Mouse (Mus musculus) neural tube, embryonic 14.5 days (tissue): ENCODE measurements around the gene Bag6. TPM values are rescaled to one million over a fixed set of nuclear protein-coding genes. Genes with fewer than 3 reads are reported as not detected.
A peak's percentile ranks its signal among the peaks of the same experiment; 100 is the strongest.

Experiments used
- ATAC-seq: fragments of 200-750 bp; cut with Nextera tagmentation; 2 replicates; pipeline ENCODE4 v1.8.0; 2017; ENCODE audit warnings: low read depth, mild to moderate bottlenecking, moderate TSS enrichment, moderate library complexity
- H3K27ac ChIP-seq: fragments of 300-500 bp; sonication (generic); 2 replicates; pipeline ENCODE4 v1.5.1; 2014; ENCODE audit warnings: low read depth, mild to moderate bottlenecking, control low read depth, low read length, moderate library complexity, mixed read lengths
- H3K27me3 ChIP-seq: fragments of 300-500 bp; sonication (generic); 2 replicates; pipeline ENCODE4 v1.6.1; 2014; ENCODE audit warnings: low read length; ENCODE audit not compliant: control insufficient read depth, insufficient read depth
- H3K36me3 ChIP-seq: fragments of 300-500 bp; sonication (generic); 2 replicates; pipeline ENCODE4 v1.6.1; 2014; ENCODE audit warnings: low read length, mixed read lengths; ENCODE audit not compliant: control insufficient read depth, insufficient read depth
- H3K4me1 ChIP-seq: fragments of 300-500 bp; sonication (generic); 2 replicates; pipeline ENCODE4 v1.6.1; 2014; ENCODE audit warnings: low read length; ENCODE audit not compliant: control insufficient read depth, insufficient read depth
- H3K4me2 ChIP-seq: fragments of 300-500 bp; sonication (generic); 2 replicates; pipeline ENCODE4 v1.6.1; 2014; ENCODE audit warnings: mild to moderate bottlenecking, low read depth, low read length, control low read depth
- H3K4me3 ChIP-seq: fragments of 300-500 bp; sonication (generic); 2 replicates; pipeline ENCODE4 v1.5.1; 2014; ENCODE audit warnings: low read depth, low read length, control low read depth, mixed read lengths
- H3K9ac ChIP-seq: fragments of 300-500 bp; sonication (generic); replicated peaks from 2 replicates; pipeline ENCODE4 v1.6.1; 2014; ENCODE audit warnings: low read depth, mild to moderate bottlenecking, control low read depth, low read length, mixed read lengths
- H3K9me3 ChIP-seq: fragments of 300-500 bp; sonication (generic); 2 replicates; pipeline ENCODE4 v1.6.1; 2016; ENCODE audit warnings: low read length; ENCODE audit not compliant: control insufficient read depth
- WGBS: fragments of 180-500 bp; shearing (Covaris S2); extraction: QIAGEN DNeasy Blood & Tissue Kit; methylation state at CpG from one replicate; pipeline ENCODE4 v1.1.7; 2014; 5-methylcytosine and 5-hydroxymethylcytosine counted together
- microRNA-seq: library from miRNA; unstranded; fragments of <30 nt; microRNA quantifications from one replicate; pipeline ENCODE4, GENCODE M21; 2016
- polyA plus RNA-seq: library from polyadenylated mRNA; unstranded; fragments of >200 nt; fragmentation: Nextera tagmentation; extraction: Ambion mirVana; gene quantifications from 2 replicates; pipeline ENCODE4 v1.2.1, GENCODE M21; 2014

Bag6 gene
- polyA plus RNA-seq, 1 experiment from 2014 or later, result 102 TPM

DNA sequence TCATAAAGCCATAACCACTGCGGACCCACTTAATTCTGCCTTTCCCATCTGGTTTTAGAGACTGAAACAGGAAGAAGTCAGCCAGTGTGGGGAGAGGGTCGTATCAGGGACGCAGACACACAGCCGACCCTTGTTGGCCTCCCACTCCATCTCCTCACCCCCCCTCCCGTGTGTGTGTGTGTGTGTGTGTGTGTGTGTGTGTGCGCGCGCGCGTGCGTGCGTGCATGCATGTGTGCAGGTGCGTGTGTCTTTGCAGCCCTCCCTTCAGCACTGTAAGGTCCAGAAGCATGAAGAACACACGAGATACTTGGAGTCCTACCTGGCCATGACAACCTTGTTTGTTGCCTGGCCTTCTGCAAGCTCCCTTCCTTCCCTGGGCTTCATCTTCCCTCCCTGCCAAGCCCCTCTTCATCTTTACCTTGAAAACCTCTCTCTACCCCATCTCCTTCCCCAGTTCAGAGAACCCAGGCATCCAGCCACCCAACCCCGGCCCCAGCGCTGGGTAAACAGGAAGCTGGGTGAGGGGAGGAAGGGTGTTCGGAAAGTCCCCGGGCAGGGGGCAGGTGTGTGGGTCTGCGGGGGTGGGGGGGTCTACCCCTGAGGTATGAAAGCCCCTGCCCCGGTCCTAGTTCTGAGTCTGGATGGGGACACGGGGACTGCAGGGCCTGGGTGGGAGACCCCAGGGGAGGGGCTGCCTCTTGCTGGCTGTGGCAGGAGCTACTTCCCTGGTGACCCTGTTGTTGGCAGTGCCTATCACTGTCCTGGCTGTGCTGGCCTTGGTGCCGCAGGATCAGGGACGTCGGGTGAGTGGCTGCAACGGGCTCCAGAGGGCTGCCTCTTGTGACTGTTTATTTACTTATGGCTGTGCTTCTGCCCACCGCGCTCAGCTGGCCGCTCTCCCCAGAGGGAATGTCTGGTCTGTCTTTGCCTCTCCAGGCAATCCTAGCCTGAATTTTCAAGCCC lies 59.2 kb downstream of the Bag6 start, which contains the start of gene Ltb:
Gene Ltb (plus strand): TSS at position 559 of the 963 bp plus-strand sequence.
- Histone ChIP-seq H3K9me3 (no peaks in the 10 kb centered on the region), H3K27me3 (peaks cover 25% of the 10 kb centered on the region), H3K4me2 (peak within 1 kb of the TSS; percentile 55; the same call in 1 of the 2 replicates), H3K4me3 (no peak within 1 kb of the TSS), H3K9ac (no peak within 1 kb of the TSS), H3K27ac (no peak within 1 kb of the TSS), H3K36me3 (no peaks in the 10 kb centered on the region), H3K4me1 (peaks cover 4% of the 10 kb centered on the region; the same call in 1 of the 2 replicates)
- ATAC-seq, result no peak
- 76% methylated on average over 28 of the region's 28 CpGs for WGBS

DNA sequence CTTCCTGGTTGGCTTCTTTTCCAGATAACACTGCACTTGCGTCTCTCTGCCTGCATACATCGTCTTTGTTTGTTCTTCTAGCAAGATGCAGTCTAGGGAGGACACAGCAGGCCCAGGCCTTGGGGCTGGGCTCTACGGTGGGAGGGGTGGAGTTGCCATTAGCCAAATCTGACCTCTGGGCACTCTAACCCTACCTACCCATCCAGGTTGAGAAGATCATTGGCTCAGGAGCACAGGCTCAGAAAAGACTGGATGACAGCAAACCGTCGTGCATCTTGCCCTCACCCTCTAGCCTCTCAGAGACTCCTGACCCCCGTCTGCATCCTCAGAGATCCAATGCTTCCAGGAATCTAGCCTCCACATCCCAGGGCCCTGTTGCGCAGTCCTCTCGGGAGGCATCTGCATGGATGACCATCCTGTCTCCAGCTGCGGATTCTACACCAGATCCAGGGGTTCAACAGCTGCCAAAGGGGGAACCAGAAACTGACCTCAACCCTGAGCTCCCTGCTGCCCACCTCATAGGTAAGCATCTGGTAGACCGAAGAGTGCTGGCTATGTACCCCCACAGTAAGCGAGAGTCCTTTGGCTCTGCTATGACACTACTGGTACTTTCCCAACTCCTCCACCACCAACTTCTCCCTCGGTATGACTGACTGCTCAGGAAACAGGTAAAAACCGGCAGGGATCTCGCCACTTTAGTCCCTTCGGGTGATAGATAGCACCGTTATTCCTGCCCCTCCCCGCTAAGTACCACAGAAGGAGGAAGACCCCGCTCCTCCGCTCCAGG lies 60.1 kb downstream of the Bag6 start:
- Histone ChIP-seq H3K27me3 (peaks cover 25% of the 10 kb centered on the region), H3K9me3 (no peaks in the 10 kb centered on the region), H3K9ac (peak overlapping the region; percentile 25; the same call in 1 of the 2 replicates), H3K27ac (no peak overlapping the region), H3K36me3 (no peaks in the 10 kb centered on the region), H3K4me3 (peak overlapping the region; percentile 27), H3K4me2 (peak overlapping the region; percentile 55), H3K4me1 (peaks cover 4% of the 10 kb centered on the region; the same call in 1 of the 2 replicates)
- WGBS, result 48% methylated on average over 19 of the region's 19 CpGs
- ATAC-seq, result no peak

DNA sequence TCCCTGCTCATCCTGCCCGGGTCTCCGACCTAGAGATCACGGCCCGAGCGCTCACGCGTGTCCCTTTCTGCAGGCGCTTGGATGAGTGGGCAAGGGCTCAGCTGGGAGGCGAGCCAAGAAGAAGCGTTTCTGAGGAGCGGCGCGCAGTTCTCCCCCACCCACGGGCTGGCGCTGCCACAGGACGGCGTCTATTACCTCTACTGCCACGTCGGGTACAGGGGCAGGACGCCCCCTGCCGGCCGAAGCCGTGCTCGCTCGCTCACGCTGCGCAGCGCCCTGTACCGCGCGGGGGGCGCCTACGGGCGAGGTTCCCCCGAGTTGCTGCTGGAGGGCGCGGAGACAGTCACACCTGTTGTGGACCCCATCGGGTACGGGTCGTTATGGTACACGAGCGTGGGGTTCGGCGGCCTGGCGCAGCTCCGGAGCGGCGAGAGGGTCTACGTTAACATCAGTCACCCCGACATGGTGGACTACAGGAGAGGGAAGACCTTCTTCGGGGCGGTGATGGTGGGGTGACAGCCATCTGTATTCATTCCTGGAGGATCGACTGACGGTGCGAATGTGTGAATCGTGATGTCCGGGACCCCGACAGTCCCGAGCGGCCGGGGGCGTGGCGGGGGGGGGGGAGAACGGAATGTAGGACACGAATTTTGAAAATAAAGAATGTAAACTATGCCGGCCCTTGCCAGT lies 60.8 kb downstream of the Bag6 start:
- 2% methylated on average over 65 of the region's 66 CpGs for WGBS
- H3K27me3 ChIP-seq, result peaks cover 25% of the 10 kb centered on the region
- H3K4me3 ChIP-seq, result peak overlapping the region; percentile 27
- peak overlapping the region; percentile 25; the same call in 1 of the 2 replicates for H3K9ac ChIP-seq
- no peaks in the 10 kb centered on the region for H3K36me3 ChIP-seq
- H3K4me2 ChIP-seq, result peak overlapping the region; percentile 55
- H3K9me3 ChIP-seq, result no peaks in the 10 kb centered on the region
- H3K27ac ChIP-seq, result no peak overlapping the region
- peaks cover 4% of the 10 kb centered on the region; the same call in 1 of the 2 replicates for H3K4me1 ChIP-seq
- ATAC-seq, result peak; percentile 58; the same call in 1 of the 2 replicates

DNA sequence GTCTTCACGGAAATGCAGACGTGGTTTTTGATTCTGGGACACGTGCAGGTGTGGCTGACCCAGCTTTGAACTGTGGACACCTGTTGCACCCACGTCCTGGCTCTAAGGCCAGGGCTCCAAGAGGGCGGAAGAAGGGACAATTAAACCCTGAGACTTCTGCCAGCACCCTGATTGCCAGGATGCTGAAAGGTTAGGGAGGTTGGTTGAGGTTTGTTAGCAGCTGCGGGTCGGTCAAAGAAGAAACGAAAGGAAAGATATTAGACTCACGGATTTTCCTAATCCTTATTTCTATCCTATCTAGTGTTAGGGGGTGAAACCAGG lies 61.3 kb downstream of the Bag6 start:
- Histone ChIP-seq H3K27ac (no peak overlapping the region), H3K36me3 (no peaks in the 10 kb centered on the region), H3K9me3 (no peaks in the 10 kb centered on the region), H3K4me2 (peak overlapping the region; percentile 55), H3K9ac (no peak overlapping the region), H3K27me3 (peaks cover 25% of the 10 kb centered on the region), H3K4me1 (peaks cover 4% of the 10 kb centered on the region; the same call in 1 of the 2 replicates), H3K4me3 (peak overlapping the region; percentile 27; the same call in 1 of the 2 replicates)
- ATAC-seq, result no peak
- WGBS, result 38% methylated on average over 9 of the region's 9 CpGs

Small RNA genes within 50 kb of the gene (microRNA-seq; reads per million reads assigned to microRNA genes)
- not detected for gene Mir6973a

Other genes with a start within 250 kb of the Bag6 start
- gene C2, start 236.9 kb upstream of the Bag6 start, polyA plus RNA-seq, result 1.5 and 2.1 TPM in 2 replicates
- 78.1 and 86.8 TPM in 2 replicates for gene Ehmt2, start 236.7 kb upstream of the Bag6 start, polyA plus RNA-seq
- gene Slc44a4, start 220.7 kb upstream of the Bag6 start, polyA plus RNA-seq, result not detected in 2 replicates
- gene Neu1, start 203.9 kb upstream of the Bag6 start, polyA plus RNA-seq, result 27.4 and 30.1 TPM in 2 replicates
- 0.27 and 0.35 TPM in 2 replicates for gene Hspa1b, start 175.9 kb upstream of the Bag6 start, polyA plus RNA-seq
- gene Gm20481, start 165.3 kb upstream of the Bag6 start, polyA plus RNA-seq, result not detected in 2 replicates
- gene Hspa1a, start 163.0 kb upstream of the Bag6 start, polyA plus RNA-seq, result 7.0 and 7.6 TPM in 2 replicates
- gene Hspa1l, start 162.5 kb upstream of the Bag6 start, polyA plus RNA-seq, result 1.6 and 2.8 TPM in 2 replicates
- 89.1 and 89.5 TPM in 2 replicates for gene Lsm2, start 153.3 kb upstream of the Bag6 start, polyA plus RNA-seq
- gene Vars, start 134.2 kb upstream of the Bag6 start, polyA plus RNA-seq, result 51.4 and 56.9 TPM in 2 replicates
- gene Vwa7, start 118.6 kb upstream of the Bag6 start, polyA plus RNA-seq, result 0.11 and 0.15 TPM in 2 replicates
- gene Sapcd1, start 107.2 kb upstream of the Bag6 start, polyA plus RNA-seq, result 2.1 and 2.2 TPM in 2 replicates
- 1.9 and 2.2 TPM in 2 replicates for gene Msh5, start 88.4 kb upstream of the Bag6 start, polyA plus RNA-seq
- 13.3 and 37.0 TPM in 2 replicates for gene Clic1, start 85.2 kb upstream of the Bag6 start, polyA plus RNA-seq
- 269 and 303 TPM in 2 replicates for gene Ddah2, start 76.1 kb upstream of the Bag6 start, polyA plus RNA-seq
- not detected in 2 replicates for gene Ly6g6c, start 69.8 kb upstream of the Bag6 start, polyA plus RNA-seq
- gene Mpig6b, start 69.0 kb upstream of the Bag6 start, polyA plus RNA-seq, result 0.12 and 0.15 TPM in 2 replicates
- gene Ly6g6e, start 58.3 kb upstream of the Bag6 start, polyA plus RNA-seq, result 0.46 and 0.66 TPM in 2 replicates
- gene Ly6g6d, start 57.1 kb upstream of the Bag6 start, polyA plus RNA-seq, result 0.84 and 1.8 TPM in 2 replicates
- 0.23 TPM in 1 of 2 replicates, not detected in the other for gene Ly6g6f, start 49.6 kb upstream of the Bag6 start, polyA plus RNA-seq
- 82.3 and 92.5 TPM in 2 replicates for gene Abhd16a, start 45.9 kb upstream of the Bag6 start, polyA plus RNA-seq
- gene Ly6g5c, start 26.9 kb upstream of the Bag6 start, polyA plus RNA-seq, result not detected in 2 replicates
- 0.52 and 0.92 TPM in 2 replicates for gene Ly6g5b, start 19.8 kb upstream of the Bag6 start, polyA plus RNA-seq
- 22.2 and 23.7 TPM in 2 replicates for gene Gpank1, start 13.7 kb upstream of the Bag6 start, polyA plus RNA-seq
- gene Csnk2b, start 13.1 kb upstream of the Bag6 start, polyA plus RNA-seq, result 361 and 363 TPM in 2 replicates
- gene D17H6S53E, start 8.8 kb upstream of the Bag6 start, polyA plus RNA-seq, result 8.1 and 9.7 TPM in 2 replicates
- 0.75 and 0.89 TPM in 2 replicates for gene Apom, start 3.1 kb upstream of the Bag6 start, polyA plus RNA-seq
- gene Prrc2a, start 29.7 kb downstream of the Bag6 start, polyA plus RNA-seq, result 181 and 195 TPM in 2 replicates
- gene Aif1, start 40.9 kb downstream of the Bag6 start, polyA plus RNA-seq, result 6.7 and 10.7 TPM in 2 replicates
- gene Lst1, start 53.3 kb downstream of the Bag6 start, polyA plus RNA-seq, result 3.7 and 8.8 TPM in 2 replicates
- 0.31 and 0.62 TPM in 2 replicates for gene Ltb, start 59.3 kb downstream of the Bag6 start, polyA plus RNA-seq
- gene Tnf, start 66.8 kb downstream of the Bag6 start, polyA plus RNA-seq, result not detected in 2 replicates
- 0.24 and 0.26 TPM in 2 replicates for gene Lta, start 70.2 kb downstream of the Bag6 start, polyA plus RNA-seq
- gene Gm16181, start 85.7 kb downstream of the Bag6 start, polyA plus RNA-seq, result 0.44 TPM in 1 of 2 replicates, not detected in the other
- gene Atp6v1g2, start 98.5 kb downstream of the Bag6 start, polyA plus RNA-seq, result 118 and 154 TPM in 2 replicates
- gene Nfkbil1, start 100.6 kb downstream of the Bag6 start, polyA plus RNA-seq, result 3.4 and 4.3 TPM in 2 replicates
- gene Ddx39b, start 106.6 kb downstream of the Bag6 start, polyA plus RNA-seq, result 373 and 383 TPM in 2 replicates
- 99.9 and 111 TPM in 2 replicates for gene H2-D1, start 127.6 kb downstream of the Bag6 start, polyA plus RNA-seq
- gene H2-Q1, start 185.2 kb downstream of the Bag6 start, polyA plus RNA-seq, result 0.48 TPM in 1 of 2 replicates, not detected in the other
- gene H2-Q2, start 207.1 kb downstream of the Bag6 start, polyA plus RNA-seq, result 1.4 and 2.9 TPM in 2 replicates
- gene H2-Q4, start 244.4 kb downstream of the Bag6 start, polyA plus RNA-seq, result 0.55 and 0.90 TPM in 2 replicates